Mouse (Mus musculus) liver, embryonic 14.5 days (tissue): Measurements from ENCODE around the gene A930033H14Rik.

Experiments
- CTCF ChIP-seq: IDR thresholded peaks from 2 replicates; pipeline ENCODE4 v1.5.1; 2016; ENCODE audit warnings: antibody characterized with exemption, low read depth, control low read depth
- EP300 ChIP-seq: IDR thresholded peaks from 2 replicates; pipeline ENCODE4 v1.6.1; 2016; ENCODE audit warnings: antibody characterized with exemption, low read depth

DNA sequence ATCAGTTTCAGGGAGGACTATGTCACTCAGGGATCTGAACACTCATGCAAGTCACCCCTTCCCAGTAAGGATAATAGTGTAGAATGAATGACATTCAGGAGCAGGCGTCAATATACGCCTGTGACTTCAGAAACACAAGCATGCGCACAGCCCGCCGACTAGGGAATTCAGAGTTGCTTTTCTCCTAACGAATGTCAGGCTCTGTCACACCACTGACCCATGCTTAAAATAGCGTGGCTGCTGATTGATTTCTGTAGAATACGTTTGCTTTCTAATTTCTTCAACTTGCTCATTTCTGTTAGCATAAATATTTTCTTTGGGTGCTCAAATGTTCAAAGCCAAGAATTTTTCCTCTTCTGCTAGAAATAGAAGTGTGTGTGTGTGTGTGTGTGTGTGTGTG lies 13.1 kb upstream of the A930033H14Rik start:
- TF ChIP-seq CTCF (no peak), EP300 (no peak)
